Comparison of ENCODE assay signal across 8 mouse cellular contexts in the genomic region with DNA sequence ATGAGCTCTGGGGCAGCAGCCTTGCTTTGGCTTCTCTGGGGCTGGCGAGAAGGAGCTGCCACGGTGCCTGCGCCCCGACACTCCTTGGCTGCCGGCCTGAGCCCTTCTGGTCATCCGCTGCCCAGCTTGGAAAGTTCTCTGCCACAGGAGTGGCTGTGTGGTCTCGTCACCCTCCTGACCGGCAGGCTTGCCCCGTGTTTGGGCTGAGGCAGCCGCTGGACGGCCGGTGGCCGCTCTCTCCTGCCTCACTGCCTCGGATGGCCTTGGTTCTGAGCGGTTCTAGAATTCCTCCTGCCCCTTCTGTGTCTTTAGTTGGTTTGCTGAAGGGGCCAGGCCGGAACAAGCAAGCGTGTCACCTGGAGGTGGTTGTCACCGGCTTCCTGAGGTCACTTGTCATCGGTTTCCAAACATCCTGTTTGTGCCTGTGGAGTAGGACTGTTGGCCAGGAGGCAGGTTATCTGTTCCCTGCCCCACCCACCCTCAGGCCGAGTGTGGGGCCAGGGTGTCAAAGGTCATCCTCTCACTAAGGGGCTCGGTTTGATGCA. TPM values are rescaled to one million over a fixed set of nuclear protein-coding genes. Genes with fewer than 3 reads are reported as not detected.
DNase-seq lines count a peak whose midpoint lies in the region; ATAC-seq lines count a peak whose summit lies in the region.

No protein-coding gene starts in this region.

- 62% methylated on average over 21 of the region's 21 CpGs for WGBS in hindbrain, embryonic 10.5 days
- 80% methylated on average over 21 of the region's 21 CpGs for WGBS in hindbrain, embryonic 14.5 days
- WGBS in embryonic facial prominence, embryonic 11.5 days, result 40% methylated on average over 21 of the region's 21 CpGs
- WGBS in intestine, embryonic 16.5 days, result 57% methylated on average over 21 of the region's 21 CpGs
- 42% methylated on average over 21 of the region's 21 CpGs for WGBS in lung, embryonic 15.5 days

- no peak overlapping the region for H3K4me3 ChIP-seq in hindbrain, embryonic 10.5 days
- H3K4me3 ChIP-seq in hindbrain, embryonic 14.5 days (replicated peaks; ENCODE audit: low read length), result no peak overlapping the region
- H3K4me3 ChIP-seq in embryonic facial prominence, embryonic 11.5 days (ENCODE audit: low read depth, low read length), result no peak overlapping the region
- 0 out of 2 replicates have a peak overlapping the region, but pooled peaks have one; percentile 5 for H3K4me3 ChIP-seq in intestine, embryonic 16.5 days (ENCODE audit: low read length)
- 0 out of 2 replicates have a peak overlapping the region, but pooled peaks have one; percentile 2 for H3K4me3 ChIP-seq in lung, embryonic 15.5 days

- intact Hi-C loops in left cerebral cortex, postnatal 14 days (cut with DNase I), result no loop called here

- no peak overlapping the region for H3K9ac ChIP-seq in hindbrain, embryonic 14.5 days
- no peak overlapping the region; the same call in 1 of the 2 replicates for H3K9ac ChIP-seq in embryonic facial prominence, embryonic 11.5 days (replicated peaks; ENCODE audit: low read length)
- peak overlapping the region; percentile 53 for H3K9ac ChIP-seq in intestine, embryonic 16.5 days (ENCODE audit: low read depth, low read length)
- H3K9ac ChIP-seq in lung, embryonic 15.5 days, result no peak overlapping the region

- H3K36me3 ChIP-seq in hindbrain, embryonic 10.5 days, result peaks cover 22% of the 10 kb centered on the region
- no peaks in the 10 kb centered on the region for H3K36me3 ChIP-seq in hindbrain, embryonic 14.5 days (replicated peaks; ENCODE audit: control insufficient read depth, insufficient read depth)
- no peaks in the 10 kb centered on the region for H3K36me3 ChIP-seq in embryonic facial prominence, embryonic 11.5 days (replicated peaks; ENCODE audit: control insufficient read depth, insufficient read depth, low read depth, low read length)
- H3K36me3 ChIP-seq in intestine, embryonic 16.5 days (ENCODE audit: control insufficient read depth, insufficient read depth, low read length), result no peaks in the 10 kb centered on the region
- no peaks in the 10 kb centered on the region for H3K36me3 ChIP-seq in lung, embryonic 15.5 days

- no peak for ATAC-seq in hindbrain, embryonic 14.5 days (ENCODE audit: low FRiP score)
- ATAC-seq in embryonic facial prominence, embryonic 11.5 days (replicated peaks; ENCODE audit: insufficient number of reproducible peaks, low FRiP score, low TSS enrichment, low read depth), result no peak
- no peak; the same call in 1 of the 2 replicates for ATAC-seq in intestine, embryonic 16.5 days
- no peak for ATAC-seq in lung, embryonic 15.5 days (ENCODE audit: borderline replicate concordance, extremely low read depth, low FRiP score, low TSS enrichment)

- DNase-seq in hindbrain, embryonic 10.5 days (ENCODE audit: low spot score), result no peak
- no peak for DNase-seq in hindbrain, embryonic 14.5 days (ENCODE audit: low spot score)
- DNase-seq in embryonic facial prominence, embryonic 11.5 days (ENCODE audit: low spot score), result no peak
- no peak for DNase-seq in left cerebral cortex, postnatal 14 days (ENCODE audit: low spot score in 2 of 2)
- DNase-seq in left cerebral cortex, adult 11 months (ENCODE audit: low spot score), result no peak
- no peak for DNase-seq in layer of hippocampus, postnatal 25 days (ENCODE audit: extremely low spot score in 1 of 2, low spot score in 1 of 2)

- no peaks in the 10 kb centered on the region for H3K9me3 ChIP-seq in hindbrain, embryonic 10.5 days
- H3K9me3 ChIP-seq in hindbrain, embryonic 14.5 days (ENCODE audit: control insufficient read depth, low read length), result no peaks in the 10 kb centered on the region
- no peaks in the 10 kb centered on the region for H3K9me3 ChIP-seq in embryonic facial prominence, embryonic 11.5 days (replicated peaks; ENCODE audit: control insufficient read depth, low read length)
- H3K9me3 ChIP-seq in intestine, embryonic 16.5 days (ENCODE audit: control insufficient read depth, low read length), result no peaks in the 10 kb centered on the region
- H3K9me3 ChIP-seq in lung, embryonic 15.5 days, result no peaks in the 10 kb centered on the region

- H3K27ac ChIP-seq in hindbrain, embryonic 10.5 days, result peak overlapping the region; percentile 68
- no peak overlapping the region for H3K27ac ChIP-seq in hindbrain, embryonic 14.5 days
- peak overlapping the region; percentile 52; the same call in 1 of the 2 replicates for H3K27ac ChIP-seq in embryonic facial prominence, embryonic 11.5 days (replicated peaks; ENCODE audit: low read depth, low read length)
- peak overlapping the region; percentile 91 for H3K27ac ChIP-seq in intestine, embryonic 16.5 days (ENCODE audit: low read length)
- H3K27ac ChIP-seq in lung, embryonic 15.5 days, result peak overlapping the region; percentile 78

- no peak overlapping the region for H3K4me2 ChIP-seq in hindbrain, embryonic 14.5 days (replicated peaks)
- H3K4me2 ChIP-seq in embryonic facial prominence, embryonic 11.5 days (ENCODE audit: low read depth, low read length), result peak overlapping the region; percentile 4; the same call in 1 of the 2 replicates
- H3K4me2 ChIP-seq in intestine, embryonic 16.5 days (ENCODE audit: low read depth, low read length), result peak overlapping the region; percentile 27
- H3K4me2 ChIP-seq in lung, embryonic 15.5 days, result peak overlapping the region; percentile 39

- peaks cover 61% of the 10 kb centered on the region for H3K4me1 ChIP-seq in hindbrain, embryonic 10.5 days (replicated peaks)
- H3K4me1 ChIP-seq in hindbrain, embryonic 14.5 days (replicated peaks; ENCODE audit: control insufficient read depth, insufficient read depth, low read length), result 0 out of 2 replicates have a peak, but pooled peaks cover 9% of the 10 kb centered on the region
- peaks cover 20% of the 10 kb centered on the region for H3K4me1 ChIP-seq in embryonic facial prominence, embryonic 11.5 days (ENCODE audit: control insufficient read depth, insufficient read depth, low read length)
- H3K4me1 ChIP-seq in intestine, embryonic 16.5 days (ENCODE audit: control insufficient read depth, insufficient read depth, low read length), result peaks cover 66% of the 10 kb centered on the region
- H3K4me1 ChIP-seq in lung, embryonic 15.5 days, result peaks cover 63% of the 10 kb centered on the region

- H3K27me3 ChIP-seq in hindbrain, embryonic 10.5 days (ENCODE audit: insufficient read depth, poor library complexity, severe bottlenecking), result no peaks in the 10 kb centered on the region
- H3K27me3 ChIP-seq in hindbrain, embryonic 14.5 days (ENCODE audit: control insufficient read depth, insufficient read depth, low read length), result no peaks in the 10 kb centered on the region
- no peaks in the 10 kb centered on the region for H3K27me3 ChIP-seq in embryonic facial prominence, embryonic 11.5 days (ENCODE audit: control insufficient read depth, insufficient read depth, low read length)
- no peaks in the 10 kb centered on the region for H3K27me3 ChIP-seq in intestine, embryonic 16.5 days (replicated peaks; ENCODE audit: control insufficient read depth, insufficient read depth, low read length)
- H3K27me3 ChIP-seq in lung, embryonic 15.5 days, result no peaks in the 10 kb centered on the region

RNA-seq across cellular contexts. Expression of gene Pxn, which starts 13.9 kb away (rescaled TPM):
- polyA plus RNA-seq in hindbrain, embryonic 10.5 days (2016; fragmentation: Nextera tagmentation; extraction: Ambion mirVana), result 32.6 and 42.6 TPM in 2 replicates
- polyA plus RNA-seq in hindbrain, embryonic 14.5 days (2014; fragmentation: Nextera tagmentation; extraction: Ambion mirVana), result 11.3 and 12.2 TPM in 2 replicates
- 12.9 and 13.8 TPM in 2 replicates for polyA plus RNA-seq in embryonic facial prominence, embryonic 11.5 days (2014; fragmentation: Nextera tagmentation; extraction: Ambion mirVana)
- polyA plus RNA-seq in intestine, embryonic 16.5 days (2015; fragmentation: Nextera tagmentation; extraction: Ambion mirVana), result 71.9 and 88.2 TPM in 2 replicates
- 57.1 and 58.6 TPM in 2 replicates for polyA plus RNA-seq in lung, embryonic 15.5 days (2015; fragmentation: Nextera tagmentation; extraction: Ambion mirVana)
- total RNA-seq in left cerebral cortex, postnatal 14 days (2021), result 10 to 100 TPM; 20.8 to 22.1 TPM
- total RNA-seq in layer of hippocampus, postnatal 25 days (2021), result 10 to 100 TPM; 30.9 to 41.9 TPM

RNA-seq across cellular contexts. Expression of gene Sirt4, which starts 35.9 kb away (rescaled TPM):
- polyA plus RNA-seq in hindbrain, embryonic 10.5 days (2016; fragmentation: Nextera tagmentation; extraction: Ambion mirVana), result 17.2 and 17.3 TPM in 2 replicates
- polyA plus RNA-seq in hindbrain, embryonic 14.5 days (2014; fragmentation: Nextera tagmentation; extraction: Ambion mirVana), result 19.1 and 20.3 TPM in 2 replicates
- 12.7 and 17.2 TPM in 2 replicates for polyA plus RNA-seq in embryonic facial prominence, embryonic 11.5 days (2014; fragmentation: Nextera tagmentation; extraction: Ambion mirVana)
- 20.4 and 23.1 TPM in 2 replicates for polyA plus RNA-seq in intestine, embryonic 16.5 days (2015; fragmentation: Nextera tagmentation; extraction: Ambion mirVana)
- 27.2 and 30.4 TPM in 2 replicates for polyA plus RNA-seq in lung, embryonic 15.5 days (2015; fragmentation: Nextera tagmentation; extraction: Ambion mirVana)
- total RNA-seq in left cerebral cortex, postnatal 14 days (2021), result 10 to 100 TPM; 27.4 to 27.7 TPM
- total RNA-seq in layer of hippocampus, postnatal 25 days (2021), result 10 to 100 TPM; 27.6 to 39.7 TPM

RNA-seq across cellular contexts. Expression of gene Rplp0, which starts 38.9 kb away (rescaled TPM):
- polyA plus RNA-seq in hindbrain, embryonic 10.5 days (2016; fragmentation: Nextera tagmentation; extraction: Ambion mirVana), result 1,124 and 1,374 TPM in 2 replicates
- polyA plus RNA-seq in hindbrain, embryonic 14.5 days (2014; fragmentation: Nextera tagmentation; extraction: Ambion mirVana), result 952 and 1,000 TPM in 2 replicates
- 1,437 and 1,529 TPM in 2 replicates for polyA plus RNA-seq in embryonic facial prominence, embryonic 11.5 days (2014; fragmentation: Nextera tagmentation; extraction: Ambion mirVana)
- 1,506 and 1,615 TPM in 2 replicates for polyA plus RNA-seq in intestine, embryonic 16.5 days (2015; fragmentation: Nextera tagmentation; extraction: Ambion mirVana)
- 1,589 and 1,600 TPM in 2 replicates for polyA plus RNA-seq in lung, embryonic 15.5 days (2015; fragmentation: Nextera tagmentation; extraction: Ambion mirVana)
- total RNA-seq in left cerebral cortex, postnatal 14 days (2021), result 100 to 1,000 TPM; 286 to 303 TPM
- total RNA-seq in layer of hippocampus, postnatal 25 days (2021), result 100 to 1,000 TPM; 251 to 264 TPM

RNA-seq across cellular contexts. Expression of gene Gcn1l1, which starts 44.7 kb away (rescaled TPM):
- polyA plus RNA-seq in hindbrain, embryonic 10.5 days (2016; fragmentation: Nextera tagmentation; extraction: Ambion mirVana), result 56.9 and 57.5 TPM in 2 replicates
- 40.5 and 45.2 TPM in 2 replicates for polyA plus RNA-seq in hindbrain, embryonic 14.5 days (2014; fragmentation: Nextera tagmentation; extraction: Ambion mirVana)
- polyA plus RNA-seq in embryonic facial prominence, embryonic 11.5 days (2014; fragmentation: Nextera tagmentation; extraction: Ambion mirVana), result 29.3 and 31.4 TPM in 2 replicates
- 25.5 and 26.3 TPM in 2 replicates for polyA plus RNA-seq in intestine, embryonic 16.5 days (2015; fragmentation: Nextera tagmentation; extraction: Ambion mirVana)
- 35.6 and 40.0 TPM in 2 replicates for polyA plus RNA-seq in lung, embryonic 15.5 days (2015; fragmentation: Nextera tagmentation; extraction: Ambion mirVana)
- total RNA-seq in left cerebral cortex, postnatal 14 days (2021), result 10 to 100 TPM; 64.0 to 69.7 TPM
- total RNA-seq in layer of hippocampus, postnatal 25 days (2021), result 10 to 100 TPM; 65.8 to 79.7 TPM

RNA-seq across cellular contexts. Expression of gene Pla2g1b, which starts 54.3 kb away (rescaled TPM):
- polyA plus RNA-seq in hindbrain, embryonic 10.5 days (2016; fragmentation: Nextera tagmentation; extraction: Ambion mirVana), result 0.51 TPM in 1 of 2 replicates, not detected in the other
- 0.67 TPM in 1 of 2 replicates, not detected in the other for polyA plus RNA-seq in hindbrain, embryonic 14.5 days (2014; fragmentation: Nextera tagmentation; extraction: Ambion mirVana)
- polyA plus RNA-seq in embryonic facial prominence, embryonic 11.5 days (2014; fragmentation: Nextera tagmentation; extraction: Ambion mirVana), result not detected in 2 replicates
- 1.2 and 1.3 TPM in 2 replicates for polyA plus RNA-seq in intestine, embryonic 16.5 days (2015; fragmentation: Nextera tagmentation; extraction: Ambion mirVana)
- 4.7 and 7.0 TPM in 2 replicates for polyA plus RNA-seq in lung, embryonic 15.5 days (2015; fragmentation: Nextera tagmentation; extraction: Ambion mirVana)
- not detected for total RNA-seq in left cerebral cortex, postnatal 14 days (2021)
- not detected for total RNA-seq in layer of hippocampus, postnatal 25 days (2021)

Comparison
In these comparisons a context has a peak if more than half of its experiments do, and no peak if none do; other contexts are left out.
1. H3K4me3 ChIP-seq: peak in intestine, embryonic 16.5 days (single experiment) and lung, embryonic 15.5 days (single experiment); none in hindbrain, embryonic 10.5 days (single experiment), hindbrain, embryonic 14.5 days (single experiment) and embryonic facial prominence, embryonic 11.5 days (single experiment).